ENCODE assay signal across 21 mouse cellular contexts in genomic region chr13:43514950-43515358, GRCm38 (mm10). TPM values are rescaled to one million over a fixed set of nuclear protein-coding genes. Genes with fewer than 3 reads are reported as not detected.
DNase-seq lines count a peak whose midpoint lies in the region; ATAC-seq lines count a peak whose summit lies in the region.
"Had no signal": no experiment of that assay in that cellular context is flagged by ENCODE, and none has a peak within 500 bp of the region (broad histone marks: within the 10 kb centered on the region; RNA-seq: fewer than 3 reads in every experiment).

No protein-coding gene starts in this region.

- H3K4me1 ChIP-seq in liver, embryonic 11.5 days (replicated peaks; ENCODE audit: control insufficient read depth, insufficient read depth, low read length): no peaks in the 10 kb centered on the region; the same call in 1 of the 2 replicates
- H3K4me1 ChIP-seq: kidney, embryonic 15.5 days; liver, embryonic 13.5 days; midbrain, embryonic 15.5 days had no signal

- DNase-seq in frontal cortex, postnatal 14 days (ENCODE audit: low spot score in 2 of 2): no peak
- DNase-seq in right cerebral cortex, adult 2 months (ENCODE audit: low spot score in 2 of 2): peak; percentile 53 to 70
- DNase-seq in right cerebral cortex, postnatal 10 days (ENCODE audit: low spot score in 2 of 2): no peak
- peak; percentile 56 for DNase-seq in splenic B cell, adult 2 months (ENCODE audit: low read depth, low spot score)
- DNase-seq in adrenal gland, postnatal 36 days: no peak
- DNase-seq in liver, embryonic 11.5 days (ENCODE audit: low spot score): no peak
- DNase-seq: adrenal gland, postnatal 14 days; cerebellum, adult 11-12 months; gastrocnemius, postnatal 36 days; liver, embryonic 13.5 days; lung, postnatal 36 days; right cerebral cortex, postnatal 14 days; thymus, adult 2 months had no signal

- no peaks in the 10 kb centered on the region for H3K9me3 ChIP-seq in liver, embryonic 11.5 days (ENCODE audit: control insufficient read depth, low read length)
- H3K9me3 ChIP-seq: embryonic facial prominence, embryonic 15.5 days; kidney, embryonic 15.5 days; liver, embryonic 13.5 days; midbrain, embryonic 15.5 days; neural tube, embryonic 13.5 days had no signal

- H3K4me2 ChIP-seq in liver, embryonic 11.5 days: no peak overlapping the region
- H3K4me2 ChIP-seq: embryonic facial prominence, embryonic 15.5 days; kidney, embryonic 15.5 days; liver, embryonic 13.5 days; midbrain, embryonic 15.5 days; neural tube, embryonic 13.5 days had no signal

- peak; percentile 36 for ATAC-seq in frontal cortex, adult (ENCODE audit: low TSS enrichment)
- peak; percentile 88 for ATAC-seq in granulocyte monocyte progenitor cell, adult 5-6 weeks (replicated peaks; ENCODE audit: poor library complexity, severe bottlenecking)
- ATAC-seq in liver, embryonic 11.5 days (replicated peaks; ENCODE audit: low FRiP score): no peak
- ATAC-seq: forebrain, embryonic 14.5 days; hindbrain, postnatal 0 days; midbrain, embryonic 15.5 days had no signal

- H3K36me3 ChIP-seq in splenic B cell, adult 2 months (ENCODE audit: control insufficient read depth, insufficient read depth, low read length, poor library complexity, severe bottlenecking): no peaks in the 10 kb centered on the region
- H3K36me3 ChIP-seq in liver, embryonic 11.5 days (ENCODE audit: control insufficient read depth, insufficient read depth, low read length): no peaks in the 10 kb centered on the region
- H3K36me3 ChIP-seq: embryonic facial prominence, embryonic 15.5 days; kidney, embryonic 15.5 days; liver, embryonic 13.5 days; midbrain, embryonic 15.5 days; neural tube, embryonic 13.5 days had no signal

- no peak overlapping the region for H3K27ac ChIP-seq in liver, embryonic 11.5 days (ENCODE audit: low read depth, low read length)
- H3K27ac ChIP-seq: embryonic facial prominence, embryonic 15.5 days; hindbrain, postnatal 0 days; kidney, embryonic 15.5 days; liver, embryonic 13.5 days; midbrain, embryonic 15.5 days; neural tube, embryonic 13.5 days had no signal

- H3K4me3 ChIP-seq in liver, embryonic 11.5 days (ENCODE audit: low read depth, low read length): no peak overlapping the region
- H3K4me3 ChIP-seq: embryonic facial prominence, embryonic 15.5 days; kidney, embryonic 15.5 days; liver, embryonic 13.5 days; midbrain, embryonic 15.5 days; neural tube, embryonic 13.5 days had no signal

- WGBS in liver, embryonic 11.5 days: 55% methylated on average over 8 of the region's 8 CpGs

- H3K9ac ChIP-seq in liver, embryonic 11.5 days (ENCODE audit: low read depth, low read length): no peak overlapping the region
- H3K9ac ChIP-seq: embryonic facial prominence, embryonic 15.5 days; kidney, embryonic 15.5 days; liver, embryonic 13.5 days; midbrain, embryonic 15.5 days; neural tube, embryonic 13.5 days had no signal

- no peaks in the 10 kb centered on the region for H3K27me3 ChIP-seq in splenic B cell, adult 2 months (ENCODE audit: control insufficient read depth, insufficient read depth, low read length, poor library complexity, severe bottlenecking)
- no peaks in the 10 kb centered on the region; the same call in 1 of the 2 replicates for H3K27me3 ChIP-seq in liver, embryonic 11.5 days (replicated peaks; ENCODE audit: control insufficient read depth, insufficient read depth, low read length)
- H3K27me3 ChIP-seq: embryonic facial prominence, embryonic 15.5 days; kidney, embryonic 15.5 days; liver, embryonic 13.5 days; midbrain, embryonic 15.5 days; neural tube, embryonic 13.5 days had no signal

RNA-seq across cellular contexts. Expression of gene Ranbp9, which starts 33.9 kb away (rescaled TPM):
- total RNA-seq in granulocyte monocyte progenitor cell, adult 5-6 weeks (2014; fragmentation: Nextera tagmentation): 41.5 and 46.1 TPM in 2 replicates
- total RNA-seq in granulocyte monocyte progenitor cell, adult 5-6 weeks (2017): 56.4 and 84.0 TPM in 2 replicates
- 10 to 100 TPM; 66.8 to 76.9 TPM for total RNA-seq in adrenal gland, postnatal 36 days (2021)
- polyA plus RNA-seq in liver, embryonic 11.5 days (2014; fragmentation: Nextera tagmentation; extraction: Ambion mirVana): 6.3 and 7.1 TPM in 2 replicates

RNA-seq across cellular contexts. Expression of gene Mcur1, which starts 45.0 kb away (rescaled TPM):
- total RNA-seq in granulocyte monocyte progenitor cell, adult 5-6 weeks (2014; fragmentation: Nextera tagmentation): 17.1 and 19.3 TPM in 2 replicates
- 12.4 TPM in 2 replicates for total RNA-seq in granulocyte monocyte progenitor cell, adult 5-6 weeks (2017)
- 10 to 100 TPM; 37.6 to 40.5 TPM for total RNA-seq in adrenal gland, postnatal 36 days (2021)
- polyA plus RNA-seq in liver, embryonic 11.5 days (2014; fragmentation: Nextera tagmentation; extraction: Ambion mirVana): 12.0 and 12.7 TPM in 2 replicates

Comparison
In these comparisons a context has a peak if more than half of its experiments do, and no peak if none do; other contexts are left out.
1. DNase-seq: peak in right cerebral cortex, adult 2 months (2 of 2) and splenic B cell, adult 2 months (single experiment); none in frontal cortex, postnatal 14 days (0 of 2), right cerebral cortex, postnatal 10 days (0 of 2), adrenal gland, postnatal 36 days (0 of 2) and liver, embryonic 11.5 days (single experiment).